Mouse (Mus musculus): ENCODE measurements at regions not wholly inside any gene's neighbourhood (a gene's known extent, or its start where the extent isn't known, plus 50 kb on each side); places are given as distances from the start of the nearest gene placed in this dataset.

DNA sequence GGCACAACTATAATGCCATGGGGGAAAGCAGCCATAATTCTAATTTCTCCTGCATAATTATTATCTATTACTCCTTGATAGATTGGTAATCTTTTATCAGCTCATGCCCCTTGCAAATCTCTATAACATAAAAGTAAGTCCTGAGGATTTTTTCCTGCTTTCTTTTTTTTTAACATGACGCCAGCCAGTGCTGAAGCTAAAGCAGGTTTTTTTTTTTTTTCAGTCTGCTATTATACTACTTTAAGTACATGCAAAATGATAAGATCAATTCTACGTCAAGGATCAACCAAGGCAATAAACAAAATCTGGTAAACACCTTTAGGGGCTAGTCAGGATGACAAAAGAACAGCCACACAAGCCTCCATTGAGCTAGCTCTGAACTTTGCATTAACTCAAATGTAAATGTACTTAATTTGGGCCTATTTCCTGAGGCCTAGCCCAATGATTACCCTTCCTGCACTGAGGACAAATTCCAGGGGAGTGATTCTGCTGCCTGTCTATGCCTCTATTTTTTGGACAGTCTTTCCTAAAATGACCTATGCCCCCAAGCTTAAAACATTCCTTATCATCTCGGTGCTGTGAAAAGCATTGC is 434.8 kb downstream of the 1810013L24Rik start:
- TF ChIP-seq JUN (IDR thresholded peaks at IDR 0.05; ENCODE audit: insufficient read depth, low read depth, low read length) (no peak), MXI1 (IDR thresholded peaks at IDR 0.05; ENCODE audit: low read depth, low read length) (no peak), TBP (conservative IDR thresholded peaks at IDR 0.05; ENCODE audit: low read depth, low read length) (no peak), TCF12 (IDR thresholded peaks at IDR 0.05; ENCODE audit: low read depth, low read length) (no peak), RAD21 (IDR thresholded peaks at IDR 0.05; ENCODE audit: low read depth, low read length) (no peak), E2F4 (IDR thresholded peaks at IDR 0.05; ENCODE audit: insufficient replicate concordance, low read depth, low read length) (no peak), ETS1 (conservative IDR thresholded peaks at IDR 0.05; ENCODE audit: low read depth, low read length) (no peak), USF1 (IDR thresholded peaks at IDR 0.05; ENCODE audit: low read depth, low read length) (no peak), CHD2 (IDR thresholded peaks at IDR 0.05; ENCODE audit: low read length) (no peak), JUND (conservative IDR thresholded peaks at IDR 0.05; ENCODE audit: low read depth, low read length) (no peak), POLR2A (IDR thresholded peaks at IDR 0.05; ENCODE audit: low read depth, low read length) (no peak), NELFE (IDR thresholded peaks at IDR 0.05; ENCODE audit: low read depth, low read length) (no peak), SIN3A (IDR thresholded peaks at IDR 0.05; ENCODE audit: low read length) (no peak), HCFC1 (IDR thresholded peaks at IDR 0.05; ENCODE audit: low read depth, low read length) (no peak), ELF1 (IDR thresholded peaks at IDR 0.05; ENCODE audit: low read depth, low read length) (no peak), EP300 (IDR thresholded peaks at IDR 0.05; ENCODE audit: low read length) (no peak), USF2 (conservative IDR thresholded peaks at IDR 0.05; ENCODE audit: low read depth, low read length) (no peak), BHLHE40 (IDR thresholded peaks at IDR 0.05; ENCODE audit: low read depth, low read length) (no peak)
- no peaks in the 10 kb centered on the region for H3K27me3 ChIP-seq (replicated peaks)
- DNase-seq (ENCODE audit: extremely low read depth): no peak
- H3K36me3 ChIP-seq (replicated peaks in 1 of 2; ENCODE audit: control insufficient read depth in 1 of 2, insufficient read depth in 1 of 2, low read length in 1 of 2): no peaks in the 10 kb centered on the region
- dilution Hi-C loops (cut with MboI; ENCODE audit: extremely low pct_ligation_motif_present, extremely low pct_unique_long_range_greater_than_20kb, low sequenced_read_pairs): no loop called here
- H3K4me1 ChIP-seq (ENCODE audit: control insufficient read depth in 1 of 2, insufficient read depth in 2 of 2): no peaks in the 10 kb centered on the region
- H3K9me3 ChIP-seq (replicated peaks; ENCODE audit: low read length): no peaks in the 10 kb centered on the region
- H3K9ac ChIP-seq (ENCODE audit: insufficient read depth, low read depth): no peak overlapping the region
- no peaks in the 10 kb centered on the region for H3K79me2 ChIP-seq (replicated peaks; ENCODE audit: control insufficient read depth, extremely low read depth, insufficient read depth, poor library complexity, severe bottlenecking)
- H3K27ac ChIP-seq (ENCODE audit: insufficient read depth, low read depth): no peak overlapping the region
- in situ Hi-C loops (cut with MboI; ENCODE audit: low pct_ligation_motif_present, low pct_unique_long_range_greater_than_20kb, low sequenced_read_pairs): no loop called here
- H3K4me2 ChIP-seq (ENCODE audit: insufficient read depth, low read depth, poor library complexity, severe bottlenecking): no peak overlapping the region
- H3K4me3 ChIP-seq (replicated peaks in 1 of 3; ENCODE audit: low read depth in 2 of 3, low read length in 2 of 3, poor library complexity in 1 of 3): no peak overlapping the region

DNA sequence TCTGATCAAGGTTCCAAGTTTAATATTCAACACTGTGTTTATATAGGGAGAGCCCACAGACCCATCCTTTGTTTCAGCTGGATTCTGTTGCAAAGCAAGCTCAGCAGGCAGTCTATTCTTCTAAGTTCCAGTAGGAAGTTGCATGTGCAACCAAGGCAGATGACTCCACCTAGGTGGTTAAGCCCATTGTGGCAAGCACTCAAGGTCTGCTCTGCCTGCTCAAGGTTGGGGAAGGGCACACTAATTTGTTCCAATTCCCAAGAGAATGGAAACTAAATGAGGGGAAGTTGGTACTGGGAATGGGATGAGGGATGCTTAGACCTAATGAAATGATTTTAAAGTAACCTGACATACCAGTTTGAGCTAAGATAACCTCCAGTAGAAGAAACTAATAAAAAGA is 437.3 kb downstream of the 1810013L24Rik start:
- no peak for DNase-seq (ENCODE audit: extremely low read depth)
- H3K9ac ChIP-seq (ENCODE audit: insufficient read depth, low read depth): no peak overlapping the region
- no peaks in the 10 kb centered on the region for H3K4me1 ChIP-seq (ENCODE audit: control insufficient read depth in 1 of 2, insufficient read depth in 2 of 2)
- H3K9me3 ChIP-seq (replicated peaks; ENCODE audit: low read length): no peaks in the 10 kb centered on the region
- no peak overlapping the region for H3K4me2 ChIP-seq (ENCODE audit: insufficient read depth, low read depth, poor library complexity, severe bottlenecking)
- H3K79me2 ChIP-seq (replicated peaks; ENCODE audit: control insufficient read depth, extremely low read depth, insufficient read depth, poor library complexity, severe bottlenecking): no peaks in the 10 kb centered on the region
- H3K27ac ChIP-seq (ENCODE audit: insufficient read depth, low read depth): no peak overlapping the region
- no peak overlapping the region for H3K4me3 ChIP-seq (replicated peaks in 1 of 3; ENCODE audit: low read depth in 2 of 3, low read length in 2 of 3, poor library complexity in 1 of 3)
- H3K36me3 ChIP-seq (replicated peaks in 1 of 2; ENCODE audit: control insufficient read depth in 1 of 2, insufficient read depth in 1 of 2, low read length in 1 of 2): no peaks in the 10 kb centered on the region
- dilution Hi-C loops (cut with MboI; ENCODE audit: extremely low pct_ligation_motif_present, extremely low pct_unique_long_range_greater_than_20kb, low sequenced_read_pairs) (no loop called here), in situ Hi-C loops (cut with MboI; ENCODE audit: low pct_ligation_motif_present, low pct_unique_long_range_greater_than_20kb, low sequenced_read_pairs) (no loop called here)
- TF ChIP-seq CHD2 (IDR thresholded peaks at IDR 0.05; ENCODE audit: low read length): no peak
- no peak for TF ChIP-seq TCF12 (IDR thresholded peaks at IDR 0.05; ENCODE audit: low read depth, low read length)
- TF ChIP-seq NRF1 (IDR thresholded peaks at IDR 0.05; ENCODE audit: low read depth, low read length): no peak
- no peak for TF ChIP-seq KAT2A (IDR thresholded peaks at IDR 0.05; ENCODE audit: insufficient replicate concordance, low read length)
- no peak for TF ChIP-seq MYC (IDR thresholded peaks at IDR 0.05; ENCODE audit: low read depth, low read length)
- TF ChIP-seq CTCF (conservative IDR thresholded peaks at IDR 0.05 in 1 of 2, IDR thresholded peaks at IDR 0.05 in 1 of 2; ENCODE audit: low read depth in 2 of 2, low read length in 2 of 2): no peak
- TF ChIP-seq SIN3A (IDR thresholded peaks at IDR 0.05; ENCODE audit: low read length): no peak
- no peak for TF ChIP-seq ZKSCAN1 (IDR thresholded peaks at IDR 0.05; ENCODE audit: borderline replicate concordance, low read depth, low read length)
- no peak for TF ChIP-seq MAX (IDR thresholded peaks at IDR 0.05; ENCODE audit: low read length)
- no peak for TF ChIP-seq RCOR1 (conservative IDR thresholded peaks at IDR 0.05; ENCODE audit: low read depth, low read length)
- TF ChIP-seq MEF2A (IDR thresholded peaks at IDR 0.05; ENCODE audit: borderline replicate concordance, low read depth, low read length): no peak
- no peak for TF ChIP-seq ETS1 (conservative IDR thresholded peaks at IDR 0.05; ENCODE audit: low read depth, low read length)
- no peak for TF ChIP-seq MAFK (IDR thresholded peaks at IDR 0.05; ENCODE audit: insufficient replicate concordance, low read length)
- no peak for TF ChIP-seq JUN (IDR thresholded peaks at IDR 0.05; ENCODE audit: insufficient read depth, low read depth, low read length)
- TF ChIP-seq PAX5 (IDR thresholded peaks at IDR 0.05; ENCODE audit: low read length): no peak
- no peak for TF ChIP-seq E2F4 (IDR thresholded peaks at IDR 0.05; ENCODE audit: insufficient replicate concordance, low read depth, low read length)
- no peaks in the 10 kb centered on the region for H3K27me3 ChIP-seq (replicated peaks)

Measured in CH12.LX (cell line).